Mouse (Mus musculus): ENCODE results near the gene Pus7. TPM values are rescaled to one million over a fixed set of nuclear protein-coding genes. Genes with fewer than 3 reads are reported as not detected.
"Not testable (repeated sequence)": the region's sequence is repeated elsewhere in the genome, so short reads cannot be mapped to it uniquely, and the experiment has no call there.

Gene Pus7
- polyA plus RNA-seq, 1 experiment from 2014 or later: 34.7 TPM

DNA sequence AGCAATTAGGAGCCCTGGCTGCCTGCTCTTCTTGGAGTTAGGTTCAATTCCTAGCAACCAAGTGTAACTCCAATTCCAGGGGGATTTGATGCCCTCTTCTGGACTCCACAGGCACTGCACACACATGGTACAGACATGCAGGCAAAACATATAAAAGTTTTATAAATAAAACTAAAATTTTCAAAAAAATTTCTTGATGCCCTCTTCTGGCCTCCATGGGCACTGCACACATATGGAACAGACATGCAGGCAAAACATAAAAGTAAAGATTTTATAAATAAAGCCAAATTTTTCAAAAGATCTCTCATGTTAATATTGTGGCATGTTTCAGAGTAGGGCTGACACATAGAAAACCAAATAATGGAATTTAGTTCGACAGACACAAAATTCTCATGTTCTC, 73.8 kb downstream of the Pus7 start:
- Histone ChIP-seq H3K27ac (ENCODE audit: low read depth, low read length) (no peak overlapping the region), H3K4me3 (ENCODE audit: low read depth, low read length) (no peak overlapping the region), H3K9ac (ENCODE audit: low read length) (no peak overlapping the region), H3K27me3 (ENCODE audit: control insufficient read depth, insufficient read depth, low read length) (no peaks in the 10 kb centered on the region), H3K36me3 (ENCODE audit: control insufficient read depth, insufficient read depth, low read length) (peaks cover 35% of the 10 kb centered on the region), H3K4me1 (replicated peaks; ENCODE audit: control insufficient read depth, insufficient read depth, low read length) (no peaks in the 10 kb centered on the region), H3K4me2 (ENCODE audit: low read depth, low read length, severe bottlenecking) (no peak overlapping the region), H3K9me3 (ENCODE audit: control insufficient read depth, low read length) (peaks cover 25% of the 10 kb centered on the region; the same call in 1 of the 2 replicates)
- 100% methylated on average over 1 of the region's 1 CpGs for WGBS
- no peak for DNase-seq (ENCODE audit: low spot score)
- no peak for ATAC-seq (replicated peaks; ENCODE audit: low FRiP score)

DNA sequence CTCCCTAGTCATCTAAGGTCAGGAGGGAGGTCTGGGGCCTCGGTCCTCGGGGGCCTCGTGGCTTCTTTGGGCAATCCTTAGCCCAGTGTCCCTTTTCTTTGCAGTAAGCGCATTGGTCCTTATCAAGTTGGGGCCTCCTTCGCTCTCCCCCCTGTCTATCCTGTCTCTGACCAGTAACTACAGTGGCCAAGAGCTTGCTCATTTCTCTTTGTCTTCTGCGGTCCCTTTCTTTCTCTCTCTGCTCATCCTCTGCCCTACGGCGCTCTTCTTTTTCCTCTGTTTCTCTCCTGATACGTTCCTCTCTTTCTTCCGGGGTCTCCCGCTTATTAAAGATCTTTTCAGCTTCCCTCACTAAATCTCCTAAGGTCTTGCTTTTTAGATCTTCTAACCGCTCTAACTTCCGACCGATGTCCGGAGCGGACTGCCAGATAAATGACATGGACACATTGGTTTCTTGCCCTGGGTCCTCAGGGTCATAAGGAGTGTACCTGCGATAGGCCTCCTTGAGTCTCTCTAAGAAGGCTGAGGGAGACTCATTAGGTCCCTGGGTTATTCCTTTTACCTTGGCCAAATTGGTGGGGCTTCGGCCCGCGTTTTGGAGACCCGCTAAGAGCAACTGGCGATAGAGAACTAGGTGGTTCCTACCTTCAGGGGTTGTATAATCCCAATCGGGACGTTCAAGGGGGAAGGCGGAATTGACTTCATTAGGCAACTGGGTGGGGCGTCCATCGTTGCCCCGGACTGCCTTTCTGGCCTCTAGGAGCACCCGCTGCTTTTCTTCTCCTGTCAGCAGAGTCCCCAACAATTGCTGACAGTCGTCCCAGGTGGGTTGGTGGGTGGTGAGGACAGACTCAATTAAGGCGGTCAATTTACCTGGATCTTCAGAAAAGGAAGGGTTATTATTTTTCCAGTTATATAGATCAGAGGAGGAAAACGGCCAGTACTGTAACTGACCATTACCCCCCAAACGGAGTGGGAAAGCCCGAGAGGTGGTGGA, 76.6 kb downstream of the Pus7 start:
- not testable (repeated sequence) for DNase-seq (ENCODE audit: low spot score); H3K27ac ChIP-seq (ENCODE audit: low read depth, low read length); H3K4me1 ChIP-seq (replicated peaks; ENCODE audit: control insufficient read depth, insufficient read depth, low read length); H3K27me3 ChIP-seq (ENCODE audit: control insufficient read depth, insufficient read depth, low read length); H3K4me2 ChIP-seq (ENCODE audit: low read depth, low read length, severe bottlenecking); H3K4me3 ChIP-seq (ENCODE audit: low read depth, low read length); ATAC-seq (replicated peaks; ENCODE audit: low FRiP score); H3K9ac ChIP-seq (ENCODE audit: low read length)
- peaks cover 37% of the 10 kb centered on the region for H3K9me3 ChIP-seq (ENCODE audit: control insufficient read depth, low read length)
- peaks cover 51% of the 10 kb centered on the region for H3K36me3 ChIP-seq (ENCODE audit: control insufficient read depth, insufficient read depth, low read length)
- WGBS: 98% methylated on average over 31 of the region's 34 CpGs

DNA sequence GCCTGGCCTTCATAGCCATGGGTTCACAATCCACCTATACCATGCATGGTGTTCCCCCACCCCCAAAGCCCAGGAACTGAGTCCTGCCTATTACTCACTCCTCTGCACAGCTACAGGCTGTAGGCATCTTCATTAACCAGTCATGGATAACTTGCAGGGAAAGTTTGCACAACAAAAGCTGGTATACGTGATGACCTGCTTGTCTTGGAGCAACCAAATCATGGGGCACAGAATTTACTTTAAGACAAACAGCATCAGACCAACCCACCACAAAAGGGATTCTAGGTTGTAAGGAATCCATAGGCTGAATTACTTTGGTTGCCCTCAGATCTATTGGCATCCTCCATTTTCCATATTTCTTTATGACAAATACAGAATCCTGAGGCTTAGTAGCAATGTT, 86.1 kb downstream of the Pus7 start:
- H3K27me3 ChIP-seq (ENCODE audit: control insufficient read depth, insufficient read depth, low read length): no peaks in the 10 kb centered on the region
- peaks cover 18% of the 10 kb centered on the region for H3K36me3 ChIP-seq (ENCODE audit: control insufficient read depth, insufficient read depth, low read length)
- no peak overlapping the region for H3K4me3 ChIP-seq (ENCODE audit: low read depth, low read length)
- no peak overlapping the region for H3K9ac ChIP-seq (ENCODE audit: low read length)
- H3K9me3 ChIP-seq (ENCODE audit: control insufficient read depth, low read length): peaks cover 14% of the 10 kb centered on the region
- no peak for ATAC-seq (replicated peaks; ENCODE audit: low FRiP score)
- no peak overlapping the region for H3K4me2 ChIP-seq (ENCODE audit: low read depth, low read length, severe bottlenecking)
- H3K4me1 ChIP-seq (replicated peaks; ENCODE audit: control insufficient read depth, insufficient read depth, low read length): no peaks in the 10 kb centered on the region
- 89% methylated on average over 1 of the region's 1 CpGs for WGBS
- no peak overlapping the region for H3K27ac ChIP-seq (ENCODE audit: low read depth, low read length)
- no peak for DNase-seq (ENCODE audit: low spot score)

Other genes with a start within 250 kb of the Pus7 start
- 60.0 and 61.1 TPM in 2 replicates for gene Srpk2, start 99.1 kb downstream of the Pus7 start, polyA plus RNA-seq (2014; fragmentation: Nextera tagmentation; extraction: Ambion mirVana)
- gene Rint1, start 4.0 kb upstream of the Pus7 start, polyA plus RNA-seq (2014; fragmentation: Nextera tagmentation; extraction: Ambion mirVana): 26.6 and 31.2 TPM in 2 replicates
- 122 and 132 TPM in 2 replicates for gene Tomm7, start 60.5 kb upstream of the Pus7 start, polyA plus RNA-seq (2014; fragmentation: Nextera tagmentation; extraction: Ambion mirVana)
- 44.8 and 48.0 TPM in 2 replicates for gene Fam126a, start 247.0 kb upstream of the Pus7 start, polyA plus RNA-seq (2014; fragmentation: Nextera tagmentation; extraction: Ambion mirVana)